Mouse (Mus musculus): Measurements from ENCODE around the gene Wbp11. TPM values are rescaled to one million over a fixed set of nuclear protein-coding genes. Genes with fewer than 3 reads are reported as not detected.

Gene Wbp11
- total RNA-seq, 2 experiments from 2014 or later: 116 to 123 TPM

GRCm38 (mm10) chr6:136806819-136807218 lies 21.2 kb downstream of the Wbp11 start:
- ATAC-seq (replicated peaks; ENCODE audit: low FRiP score, poor library complexity, severe bottlenecking): no peak

DNA sequence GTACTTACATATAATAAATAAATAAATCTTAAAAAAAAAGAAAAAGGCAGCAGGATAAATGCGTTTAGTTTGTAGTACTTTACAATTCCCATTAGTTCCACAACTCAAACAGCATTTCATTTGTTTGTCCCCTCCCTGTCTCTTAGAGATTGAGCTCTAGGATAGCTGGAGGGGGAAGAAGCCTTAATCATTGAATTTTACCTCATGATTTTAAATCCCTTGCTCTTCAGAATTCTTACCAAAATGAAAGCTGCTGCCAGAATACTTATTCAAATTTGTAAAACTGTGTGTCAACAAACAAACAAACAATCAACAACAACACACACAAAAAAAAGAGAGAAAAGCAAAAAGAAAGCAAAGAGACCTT lies 22.6 kb downstream of the Wbp11 start:
- ATAC-seq (replicated peaks; ENCODE audit: low FRiP score, poor library complexity, severe bottlenecking): no peak

- ATAC-seq (replicated peaks; ENCODE audit: low FRiP score, poor library complexity, severe bottlenecking): no peak
These were observed 23.2 kb downstream of the Wbp11 start for GRCm38 (mm10) chr6:136804705-136805408.

DNA sequence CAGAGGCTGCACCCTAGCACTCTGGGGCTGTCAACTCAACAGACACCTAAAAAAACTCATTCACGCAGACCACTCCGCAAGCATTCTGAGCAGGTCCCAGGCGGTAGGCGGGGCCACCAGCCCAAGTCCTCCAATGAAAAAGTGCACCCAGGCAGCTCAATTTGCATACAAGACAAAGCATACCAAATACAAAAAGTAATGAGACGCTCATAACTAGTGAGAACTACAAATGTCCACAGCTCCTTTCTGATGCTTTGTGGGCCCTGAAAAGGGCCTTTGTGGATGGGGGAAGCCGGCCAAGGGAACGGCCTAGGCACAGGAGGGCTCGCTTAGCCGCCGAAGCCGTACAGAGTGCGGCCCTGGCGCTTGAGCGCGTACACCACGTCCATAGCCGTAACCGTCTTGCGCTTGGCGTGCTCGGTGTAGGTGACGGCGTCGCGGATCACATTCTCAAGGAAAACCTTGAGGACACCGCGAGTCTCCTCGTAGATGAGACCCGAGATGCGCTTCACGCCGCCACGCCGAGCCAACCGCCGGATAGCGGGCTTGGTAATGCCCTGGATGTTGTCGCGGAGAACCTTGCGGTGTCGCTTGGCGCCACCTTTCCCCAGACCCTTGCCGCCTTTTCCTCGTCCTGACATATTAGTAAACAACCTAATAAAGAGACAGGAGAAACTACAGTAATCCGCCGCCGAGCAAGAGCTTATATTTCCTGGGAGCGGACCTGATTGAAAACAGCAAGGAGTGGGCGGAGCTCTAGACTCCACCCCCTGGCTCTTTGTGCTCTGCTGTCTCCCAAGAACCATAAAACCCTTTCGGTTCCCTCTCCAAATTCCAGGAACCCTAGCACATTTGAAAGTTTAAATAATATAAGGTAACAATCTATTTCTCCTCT lies 24.0 kb downstream of the Wbp11 start, which contains the start of gene Hist4h4:
Hist4h4 (minus strand) TSS at position 677 of the 895 bp plus-strand sequence.
- ATAC-seq (replicated peaks; ENCODE audit: low FRiP score, poor library complexity, severe bottlenecking): peak; percentile 62

GRCm38 (mm10) chr6:136803093-136803738 lies 24.8 kb downstream of the Wbp11 start:
- peak; percentile 1; the same call in 1 of the 2 replicates for ATAC-seq (replicated peaks; ENCODE audit: low FRiP score, poor library complexity, severe bottlenecking)

DNA sequence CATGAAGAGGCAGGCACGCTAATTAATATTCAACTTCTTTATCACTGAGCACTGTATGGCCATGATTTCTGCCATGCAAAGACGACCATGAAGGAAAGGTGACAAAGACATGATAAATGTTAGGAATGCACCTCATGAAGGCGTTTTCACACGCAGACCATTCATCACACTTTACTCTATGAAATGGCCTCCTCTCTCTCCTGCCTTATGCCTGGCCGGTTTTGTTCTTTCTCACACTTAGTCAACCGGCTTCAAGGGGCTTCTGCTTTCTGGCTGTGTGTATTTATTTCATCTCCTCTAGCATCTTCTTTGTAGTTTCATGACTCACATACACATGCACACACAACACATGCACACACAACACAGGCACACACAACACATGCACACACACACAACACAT lies 26.8 kb downstream of the Wbp11 start:
- no peak for ATAC-seq (replicated peaks; ENCODE audit: low FRiP score, poor library complexity, severe bottlenecking)

DNA sequence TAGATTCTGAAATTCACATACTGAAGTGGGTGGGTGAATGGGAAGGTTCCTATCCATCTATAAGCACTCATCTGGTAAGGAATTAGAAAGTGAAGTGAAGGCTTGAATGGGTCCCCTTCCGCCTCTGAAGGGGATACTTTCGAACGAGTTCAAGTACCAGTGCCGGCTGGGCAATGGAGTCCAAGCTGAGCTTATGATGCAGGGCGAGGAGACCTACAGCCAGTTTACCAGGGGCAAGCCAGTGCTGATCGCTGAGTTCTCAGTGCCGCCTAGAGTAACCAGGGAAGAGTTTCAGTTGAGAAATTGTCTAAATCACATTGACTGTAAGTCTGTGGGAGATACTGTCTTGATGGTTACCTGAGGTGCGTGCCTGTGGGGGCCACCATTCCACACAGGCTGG lies 27.3 kb downstream of the Wbp11 start:
- ATAC-seq (replicated peaks; ENCODE audit: low FRiP score, poor library complexity, severe bottlenecking): no peak

DNA sequence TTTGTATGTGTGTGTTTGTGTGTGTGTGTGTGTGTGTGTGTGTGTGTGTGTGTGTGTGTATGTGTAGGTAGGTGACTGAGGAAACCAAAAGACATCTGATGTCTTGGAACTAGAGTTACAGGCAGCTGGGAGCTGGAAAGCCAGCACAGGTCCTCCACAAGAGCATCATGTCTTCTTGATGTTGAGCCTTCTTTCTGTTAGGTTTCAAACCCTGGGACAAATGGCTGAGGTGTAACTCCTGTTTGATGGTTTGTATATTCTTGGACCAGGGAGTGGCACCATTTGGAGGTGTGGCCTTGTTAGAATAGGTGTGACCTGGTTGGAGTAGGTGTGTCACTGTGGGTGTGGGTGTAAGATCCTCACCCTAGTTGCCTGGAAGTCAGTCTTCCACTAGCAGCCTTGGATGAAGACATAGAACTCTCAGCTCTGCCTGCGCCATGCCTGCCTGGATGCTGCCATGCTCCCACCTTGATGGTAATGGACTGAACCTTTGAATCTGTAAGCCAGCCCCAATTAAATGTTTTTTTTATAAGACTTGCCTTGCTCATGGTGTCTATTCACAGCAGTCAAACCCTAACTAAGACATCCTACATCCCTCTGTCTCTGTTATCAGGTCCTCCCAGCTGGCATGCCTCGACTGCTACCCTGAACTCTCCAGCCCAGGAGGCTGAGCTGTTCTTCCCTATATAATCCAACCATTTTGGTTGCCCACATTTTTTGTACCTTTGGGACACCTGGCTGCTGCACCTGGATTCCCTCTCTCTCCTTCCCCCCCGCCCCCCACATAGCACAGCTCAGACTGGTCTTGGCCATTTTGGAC lies 29.9 kb downstream of the Wbp11 start:
- peak; percentile 92 for ATAC-seq (replicated peaks; ENCODE audit: low FRiP score, poor library complexity, severe bottlenecking)

DNA sequence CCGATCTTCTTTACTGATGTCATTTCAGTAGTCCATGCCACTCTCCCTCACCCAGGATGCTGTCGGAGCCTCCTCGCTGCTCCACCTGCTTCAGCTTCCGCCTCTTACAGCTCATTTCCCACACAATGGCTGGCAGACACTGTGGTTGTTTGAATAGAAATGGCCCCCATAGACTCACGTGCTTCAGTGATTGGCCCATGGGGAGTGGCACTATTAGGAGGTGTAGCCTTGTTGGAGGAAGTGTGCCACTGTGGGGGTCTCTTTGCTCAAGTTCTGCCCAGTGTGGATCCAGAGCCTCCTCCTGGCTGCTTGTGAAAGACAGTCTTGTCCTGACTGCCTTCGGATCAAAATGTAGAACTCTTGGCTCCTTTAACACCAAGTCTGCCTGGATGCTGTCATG lies 32.2 kb downstream of the Wbp11 start:
- no peak for ATAC-seq (replicated peaks; ENCODE audit: low FRiP score, poor library complexity, severe bottlenecking)

GRCm38 (mm10) chr6:136795110-136795509 lies 32.9 kb downstream of the Wbp11 start:
- no peak for ATAC-seq (replicated peaks; ENCODE audit: low FRiP score, poor library complexity, severe bottlenecking)

- no peak for ATAC-seq (replicated peaks; ENCODE audit: low FRiP score, poor library complexity, severe bottlenecking)
These were observed 34.1 kb downstream of the Wbp11 start for GRCm38 (mm10) chr6:136793831-136794525.

GRCm38 (mm10) chr6:136792884-136793758 lies 34.9 kb downstream of the Wbp11 start:
- no peak for ATAC-seq (replicated peaks; ENCODE audit: low FRiP score, poor library complexity, severe bottlenecking)

GRCm38 (mm10) chr6:136789391-136789971 lies 38.6 kb downstream of the Wbp11 start:
- ATAC-seq (replicated peaks; ENCODE audit: low FRiP score, poor library complexity, severe bottlenecking): no peak

GRCm38 (mm10) chr6:136782761-136783160 lies 45.3 kb downstream of the Wbp11 start:
- no peak for ATAC-seq (replicated peaks; ENCODE audit: low FRiP score, poor library complexity, severe bottlenecking)

- no peak for ATAC-seq (replicated peaks; ENCODE audit: low FRiP score, poor library complexity, severe bottlenecking)
These were observed 45.9 kb downstream of the Wbp11 start for GRCm38 (mm10) chr6:136782146-136782545.

DNA sequence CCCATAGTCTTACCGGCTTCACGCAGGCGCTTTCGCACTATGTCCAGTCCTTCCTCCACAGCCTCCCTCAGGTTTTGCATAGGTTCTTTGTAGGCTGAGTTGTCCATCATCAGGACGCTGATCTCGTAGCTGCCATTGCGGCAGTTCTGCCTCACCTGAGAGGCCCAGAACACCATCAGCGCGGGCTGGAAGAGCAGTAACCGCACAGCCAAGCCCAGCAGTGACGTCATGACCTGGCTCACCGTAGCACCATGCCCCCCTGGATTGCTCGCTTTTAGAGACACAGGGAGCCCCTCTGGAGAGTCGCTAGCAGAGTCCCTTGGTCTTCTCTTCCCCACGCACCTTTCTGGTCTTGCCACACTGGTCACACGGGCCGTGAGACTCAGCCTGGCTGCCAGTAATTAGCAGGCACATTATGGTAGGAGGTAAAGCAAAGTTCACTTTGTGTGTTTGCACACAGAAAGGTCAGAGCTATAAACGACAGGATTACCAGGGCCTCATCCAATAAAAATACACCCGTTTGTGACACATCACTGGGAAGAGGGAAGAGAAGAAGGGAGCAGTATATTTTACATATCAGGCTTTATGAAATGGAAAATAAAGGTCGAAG lies 46.6 kb downstream of the Wbp11 start, which contains the start of gene Gucy2c:
Gucy2c (minus strand) TSS at position 389 of the 610 bp plus-strand sequence.
- no peak for ATAC-seq (replicated peaks; ENCODE audit: low FRiP score, poor library complexity, severe bottlenecking)

DNA sequence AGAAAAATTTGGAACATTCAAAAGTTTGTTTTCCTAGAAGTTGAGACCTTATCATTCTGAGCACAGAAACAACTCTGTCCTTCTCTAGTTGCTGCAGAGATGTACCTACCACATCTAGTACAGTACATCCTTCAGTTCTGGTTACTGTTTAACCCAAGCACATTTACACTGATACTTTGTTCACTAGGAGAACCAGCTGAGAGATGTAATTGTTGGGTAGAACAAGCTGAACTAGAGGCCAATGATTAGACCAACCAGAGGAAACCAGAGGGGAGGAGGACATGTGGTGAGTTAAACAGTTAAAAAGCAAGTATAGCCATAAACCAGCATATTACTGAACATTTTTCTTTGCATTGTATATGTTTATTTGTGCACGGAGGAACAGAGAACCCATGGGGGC lies 51.6 kb downstream of the Wbp11 start:
- ATAC-seq (replicated peaks; ENCODE audit: low FRiP score, poor library complexity, severe bottlenecking): no peak

Measured in erythroid progenitor cell, adult 5-6 weeks (primary cell).